Mouse (Mus musculus): ENCODE measurements around the gene E430018J23Rik.
"Not testable (repeated sequence)": the region's sequence is repeated elsewhere in the genome, so short reads cannot be mapped to it uniquely, and the experiment has no call there.

The E430018J23Rik gene

GRCm38 (mm10) chr7:127378310-127378921 is 15.0 kb downstream of the E430018J23Rik start:
- no peak for DNase-seq

- peak; percentile 97 to 98 for DNase-seq
Measured at GRCm38 (mm10) chr7:127375271-127376245, 17.9 kb downstream of the E430018J23Rik start, which contains the start of gene Zfp747. Gene Zfp747 (minus strand): TSS chr7:127376050.

- not testable (repeated sequence) for DNase-seq
Measured at GRCm38 (mm10) chr7:127371870-127372269, 21.6 kb downstream of the E430018J23Rik start.

- no peak for DNase-seq
Measured at GRCm38 (mm10) chr7:127371213-127371612, 22.2 kb downstream of the E430018J23Rik start.

GRCm38 (mm10) chr7:127366249-127366648 is 27.2 kb downstream of the E430018J23Rik start:
- DNase-seq: no peak

GRCm38 (mm10) chr7:127364166-127364565 is 29.3 kb downstream of the E430018J23Rik start:
- DNase-seq: no peak

GRCm38 (mm10) chr7:127363475-127363921 is 29.9 kb downstream of the E430018J23Rik start:
- peak; percentile 34 to 44 for DNase-seq

- DNase-seq: not testable (repeated sequence)
Measured at GRCm38 (mm10) chr7:127362418-127362817, 31.0 kb downstream of the E430018J23Rik start.

GRCm38 (mm10) chr7:127361449-127361848 is 32.0 kb downstream of the E430018J23Rik start:
- DNase-seq: no peak

- no peak for DNase-seq
Measured at GRCm38 (mm10) chr7:127360265-127360664, 33.2 kb downstream of the E430018J23Rik start.

- no peak for DNase-seq
Measured at GRCm38 (mm10) chr7:127358472-127358871, 35.0 kb downstream of the E430018J23Rik start.

GRCm38 (mm10) chr7:127357871-127358270 is 35.6 kb downstream of the E430018J23Rik start:
- DNase-seq: no peak

- DNase-seq: no peak
Measured at GRCm38 (mm10) chr7:127355796-127356195, 37.6 kb downstream of the E430018J23Rik start.

GRCm38 (mm10) chr7:127351230-127352004 is 42.0 kb downstream of the E430018J23Rik start:
- DNase-seq: no peak

GRCm38 (mm10) chr7:127346676-127347075 is 46.8 kb downstream of the E430018J23Rik start:
- DNase-seq: peak; percentile 85 to 91

GRCm38 (mm10) chr7:127345512-127346325 is 47.7 kb downstream of the E430018J23Rik start, which contains the start of gene Zfp768:
Gene Zfp768 (minus strand): TSS chr7:127345589.
- peak; percentile 91 to 94 for DNase-seq

- peak; percentile 59 to 61 for DNase-seq
Measured at GRCm38 (mm10) chr7:127345092-127345491, 48.3 kb downstream of the E430018J23Rik start.

GRCm38 (mm10) chr7:127344371-127344770 is 49.1 kb downstream of the E430018J23Rik start:
- DNase-seq: no peak

GRCm38 (mm10) chr7:127343351-127344019 is 49.9 kb downstream of the E430018J23Rik start:
- DNase-seq: peak in 1 of 2 experiments; percentile 21

- DNase-seq: no peak
Measured at GRCm38 (mm10) chr7:127342888-127343287, 50.5 kb downstream of the E430018J23Rik start.

- no peak for DNase-seq
Measured at GRCm38 (mm10) chr7:127342332-127342731, 51.1 kb downstream of the E430018J23Rik start.

All from lung, adult 18-20 months (tissue).